Mouse (Mus musculus): ENCODE data around the gene Fam19a1. TPM values are rescaled to one million over a fixed set of nuclear protein-coding genes. Genes with fewer than 3 reads are reported as not detected.

The Fam19a1 gene
- total RNA-seq (2014; rRNA removed) (15.7 and 22.2 TPM in 2 replicates), polyA plus RNA-seq (2015; fragmentation: Nextera tagmentation; extraction: Ambion mirVana) (21.3 and 23.6 TPM in 2 replicates)

GRCm38 (mm10) chr6:96112854-96113253 lies at the start of gene Fam19a1:
TSS of gene Fam19a1 (plus strand) at chr6:96113154.
- H3K4me3 ChIP-seq (ENCODE audit: low read depth, low read length), result peak within 1 kb of the TSS; percentile 66
- peak within 1 kb of the TSS; percentile 88 for H3K4me2 ChIP-seq (ENCODE audit: low read depth, low read length, poor library complexity, severe bottlenecking)
- ATAC-seq (ENCODE audit: low FRiP score) (no peak), DNase-seq (ENCODE audit: low spot score) (no peak)
- H3K27me3 ChIP-seq (ENCODE audit: insufficient read depth, low read length), result no peaks in the 10 kb centered on the region
- H3K9ac ChIP-seq (replicated peaks; ENCODE audit: low read length, poor library complexity, severe bottlenecking), result peak within 1 kb of the TSS; percentile 56; the same call in 1 of the 2 replicates
- no peaks in the 10 kb centered on the region for H3K9me3 ChIP-seq (ENCODE audit: low read length)
- TF ChIP-seq CTCF (IDR thresholded peaks at IDR 0.05), result no peak
- H3K4me1 ChIP-seq (ENCODE audit: insufficient read depth, low read length), result peaks cover 8% of the 10 kb centered on the region; the same call in 1 of the 2 replicates
- no peak within 1 kb of the TSS for H3K27ac ChIP-seq (ENCODE audit: low read depth, low read length)
- H3K36me3 ChIP-seq (ENCODE audit: insufficient read depth, low read length), result no peaks in the 10 kb centered on the region
- 24% methylated on average over 6 of the region's 6 CpGs for WGBS

GRCm38 (mm10) chr6:96071080-96071479 lies 41.9 kb upstream of the Fam19a1 start:
- Histone ChIP-seq H3K27ac (ENCODE audit: low read depth, low read length) (no peak overlapping the region), H3K4me3 (ENCODE audit: low read depth, low read length) (no peak overlapping the region), H3K9ac (replicated peaks; ENCODE audit: low read length, poor library complexity, severe bottlenecking) (no peak overlapping the region), H3K4me1 (ENCODE audit: insufficient read depth, low read length) (no peaks in the 10 kb centered on the region), H3K27me3 (ENCODE audit: insufficient read depth, low read length) (no peaks in the 10 kb centered on the region), H3K36me3 (ENCODE audit: insufficient read depth, low read length) (no peaks in the 10 kb centered on the region), H3K9me3 (ENCODE audit: low read length) (no peaks in the 10 kb centered on the region), H3K4me2 (ENCODE audit: low read depth, low read length, poor library complexity, severe bottlenecking) (no peak overlapping the region)
- no peak for DNase-seq (ENCODE audit: low spot score)
- no peak for TF ChIP-seq CTCF (IDR thresholded peaks at IDR 0.05)
- ATAC-seq (ENCODE audit: low FRiP score), result no peak
- WGBS, result 86% methylated on average over 4 of the region's 4 CpGs

- ATAC-seq (ENCODE audit: low FRiP score) (no peak), DNase-seq (ENCODE audit: low spot score) (no peak)
- no peak overlapping the region for H3K4me2 ChIP-seq (ENCODE audit: low read depth, low read length, poor library complexity, severe bottlenecking)
- H3K9me3 ChIP-seq (ENCODE audit: low read length), result no peaks in the 10 kb centered on the region
- H3K9ac ChIP-seq (replicated peaks; ENCODE audit: low read length, poor library complexity, severe bottlenecking), result no peak overlapping the region
- no peaks in the 10 kb centered on the region for H3K4me1 ChIP-seq (ENCODE audit: insufficient read depth, low read length)
- no peak overlapping the region for H3K27ac ChIP-seq (ENCODE audit: low read depth, low read length)
- no peak for TF ChIP-seq CTCF (IDR thresholded peaks at IDR 0.05)
- H3K4me3 ChIP-seq (ENCODE audit: low read depth, low read length), result no peak overlapping the region
- no peaks in the 10 kb centered on the region for H3K36me3 ChIP-seq (ENCODE audit: insufficient read depth, low read length)
- no peaks in the 10 kb centered on the region for H3K27me3 ChIP-seq (ENCODE audit: insufficient read depth, low read length)
These were observed 41.4 kb upstream of the Fam19a1 start for GRCm38 (mm10) chr6:96071567-96071966.

GRCm38 (mm10) chr6:96089961-96090360 lies 23.0 kb upstream of the Fam19a1 start:
- no peak overlapping the region for H3K27ac ChIP-seq (ENCODE audit: low read depth, low read length)
- H3K36me3 ChIP-seq (ENCODE audit: insufficient read depth, low read length), result no peaks in the 10 kb centered on the region
- no peaks in the 10 kb centered on the region for H3K9me3 ChIP-seq (ENCODE audit: low read length)
- no peak overlapping the region for H3K4me3 ChIP-seq (ENCODE audit: low read depth, low read length)
- 91% methylated on average over 6 of the region's 6 CpGs for WGBS
- no peak for TF ChIP-seq CTCF (IDR thresholded peaks at IDR 0.05)
- H3K4me1 ChIP-seq (ENCODE audit: insufficient read depth, low read length), result no peaks in the 10 kb centered on the region
- ATAC-seq (ENCODE audit: low FRiP score) (no peak), DNase-seq (ENCODE audit: low spot score) (no peak)
- no peaks in the 10 kb centered on the region for H3K27me3 ChIP-seq (ENCODE audit: insufficient read depth, low read length)
- no peak overlapping the region for H3K4me2 ChIP-seq (ENCODE audit: low read depth, low read length, poor library complexity, severe bottlenecking)
- no peak overlapping the region for H3K9ac ChIP-seq (replicated peaks; ENCODE audit: low read length, poor library complexity, severe bottlenecking)

GRCm38 (mm10) chr6:96093716-96094115 lies 19.2 kb upstream of the Fam19a1 start:
- WGBS, result 88% methylated on average over 1 of the region's 1 CpGs
- H3K9me3 ChIP-seq (ENCODE audit: low read length), result no peaks in the 10 kb centered on the region
- H3K36me3 ChIP-seq (ENCODE audit: insufficient read depth, low read length), result no peaks in the 10 kb centered on the region
- no peak overlapping the region for H3K27ac ChIP-seq (ENCODE audit: low read depth, low read length)
- H3K4me1 ChIP-seq (ENCODE audit: insufficient read depth, low read length), result no peaks in the 10 kb centered on the region
- ATAC-seq (ENCODE audit: low FRiP score), result no peak
- H3K4me2 ChIP-seq (ENCODE audit: low read depth, low read length, poor library complexity, severe bottlenecking), result no peak overlapping the region
- H3K27me3 ChIP-seq (ENCODE audit: insufficient read depth, low read length), result no peaks in the 10 kb centered on the region
- H3K4me3 ChIP-seq (ENCODE audit: low read depth, low read length), result no peak overlapping the region
- DNase-seq (ENCODE audit: low spot score), result no peak
- TF ChIP-seq CTCF (IDR thresholded peaks at IDR 0.05), result no peak
- no peak overlapping the region for H3K9ac ChIP-seq (replicated peaks; ENCODE audit: low read length, poor library complexity, severe bottlenecking)

GRCm38 (mm10) chr6:96098225-96098624 lies 14.7 kb upstream of the Fam19a1 start:
- Histone ChIP-seq H3K27me3 (ENCODE audit: insufficient read depth, low read length) (no peaks in the 10 kb centered on the region), H3K4me2 (ENCODE audit: low read depth, low read length, poor library complexity, severe bottlenecking) (no peak overlapping the region), H3K4me3 (ENCODE audit: low read depth, low read length) (no peak overlapping the region), H3K27ac (ENCODE audit: low read depth, low read length) (no peak overlapping the region), H3K4me1 (ENCODE audit: insufficient read depth, low read length) (no peaks in the 10 kb centered on the region), H3K9ac (replicated peaks; ENCODE audit: low read length, poor library complexity, severe bottlenecking) (no peak overlapping the region), H3K9me3 (ENCODE audit: low read length) (no peaks in the 10 kb centered on the region), H3K36me3 (ENCODE audit: insufficient read depth, low read length) (peaks cover 3% of the 10 kb centered on the region; the same call in 1 of the 2 replicates)
- ATAC-seq (ENCODE audit: low FRiP score) (no peak), DNase-seq (ENCODE audit: low spot score) (no peak)
- WGBS, result 88% methylated on average over 6 of the region's 6 CpGs
- TF ChIP-seq CTCF (IDR thresholded peaks at IDR 0.05), result no peak
